ENCODE assay signal across 23 mouse cellular contexts in genomic region chr9:54529950-54530349, GRCm38 (mm10). TPM values are rescaled to one million over a fixed set of nuclear protein-coding genes. Genes with fewer than 3 reads are reported as not detected.
"Had no signal": no experiment of that assay in that cellular context is flagged by ENCODE, and none has a peak within 500 bp of the region (broad histone marks: within the 10 kb centered on the region; RNA-seq: fewer than 3 reads in every experiment).

No protein-coding gene starts in this region.

- H3K27me3 ChIP-seq: neural tube, embryonic 12.5 days; neural tube, embryonic 13.5 days; stomach, embryonic 15.5 days had no signal

- H3K9me3 ChIP-seq: neural tube, embryonic 12.5 days; neural tube, embryonic 13.5 days; neural tube, embryonic 15.5 days; stomach, embryonic 15.5 days had no signal

- H3K4me1 ChIP-seq: stomach, embryonic 15.5 days had no signal

- H3K4me3 ChIP-seq: neural tube, embryonic 12.5 days; neural tube, embryonic 13.5 days; neural tube, embryonic 15.5 days; stomach, embryonic 15.5 days had no signal

- H3K9ac ChIP-seq: neural tube, embryonic 12.5 days; neural tube, embryonic 13.5 days; neural tube, embryonic 15.5 days; stomach, embryonic 15.5 days had no signal

- H3K36me3 ChIP-seq: neural tube, embryonic 12.5 days; neural tube, embryonic 13.5 days; neural tube, embryonic 15.5 days; stomach, embryonic 15.5 days had no signal

- DNase-seq: retina, postnatal 1 day; right cerebral cortex, adult 18-20 months; right cerebral cortex, postnatal 14 days; right cerebral cortex, postnatal 25 days; right cerebral cortex, postnatal 4 days; spleen, adult 18-20 months; thymus, adult 18-20 months; thymus, adult 2 months; thymus, postnatal 14 days; thymus, postnatal 25 days; thymus, postnatal 36 days; thymus, postnatal 4 days had no signal

- H3K27ac ChIP-seq: neural tube, embryonic 12.5 days; neural tube, embryonic 13.5 days; neural tube, embryonic 15.5 days; stomach, embryonic 15.5 days; stomach, postnatal 0 days had no signal

- H3K4me2 ChIP-seq: neural tube, embryonic 12.5 days; neural tube, embryonic 13.5 days; neural tube, embryonic 15.5 days; stomach, embryonic 15.5 days had no signal

RNA-seq across cellular contexts. Expression of gene Sh2d7, which starts 8.8 kb away (rescaled TPM):
- total RNA-seq: neutrophil, adult 5-6 weeks had no signal
- polyA plus RNA-seq: neural tube, embryonic 12.5 days; neural tube, embryonic 13.5 days; neural tube, embryonic 14.5 days; neural tube, embryonic 15.5 days; spleen, adult 2 months; stomach, embryonic 14.5 days; stomach, embryonic 15.5 days; stomach, embryonic 16.5 days; urinary bladder, adult 2 months had no signal
